Comparison of ENCODE assay signal across 8 mouse cellular contexts in genomic region chrX:10485664-10486211, GRCm38 (mm10). TPM values are rescaled to one million over a fixed set of nuclear protein-coding genes. Genes with fewer than 3 reads are reported as not detected.
DNase-seq lines count a peak whose midpoint lies in the region; ATAC-seq and TF ChIP-seq lines count a peak whose summit lies in the region.

No protein-coding gene starts in this region.

- no peaks in the 10 kb centered on the region; the same call in 1 of the 2 replicates for H3K4me1 ChIP-seq in lung, adult 2 months (ENCODE audit: control insufficient read depth, insufficient read depth, low read length)

- 18% methylated on average over 27 of the region's 27 CpGs for WGBS in lung, adult 2 months

- intact Hi-C loops in heart, postnatal 36 days (cut with DNase I), result loop anchor here (5.0 to 10.0 kb wide), 4 partner anchors 92 to 268 kb away; partner anchors contain the start of genes Mid1ip1 and Rpgr

- no peak for ATAC-seq in megakaryocyte-erythroid progenitor cell, adult 5-6 weeks (replicated peaks; ENCODE audit: low FRiP score, low TSS enrichment, poor library complexity, severe bottlenecking)

- H3K4me3 ChIP-seq in lung, adult 2 months (replicated peaks; ENCODE audit: extremely low read depth, low read depth, low read length), result peak overlapping the region; percentile 89

- DNase-seq in Muller cell, postnatal 12 days (ENCODE audit: inconsistent ontology term), result peak; percentile 65
- DNase-seq in cerebellum, adult 18-20 months, result peak; percentile 67 to 75
- peak; percentile 28 for DNase-seq in forelimb bud, embryonic 11.5 days (ENCODE audit: low read depth, low spot score)
- peak; percentile 28 to 44 for DNase-seq in heart, postnatal 36 days
- peak; percentile 71 for DNase-seq in layer of hippocampus, adult 9-11 months
- DNase-seq in lung, adult 2 months, result peak; percentile 17
- DNase-seq in retina, postnatal 1 day, result peak; percentile 80

- peak; percentile 60; the same call in 1 of the 2 replicates for TF ChIP-seq POLR2A in lung, adult 2 months (IDR thresholded peaks at IDR 0.05; ENCODE audit: borderline replicate concordance, extremely low read depth, low read depth, low read length)

- TF ChIP-seq CTCF in lung, adult 2 months (IDR thresholded peaks at IDR 0.05; ENCODE audit: insufficient read depth, low read length), result no peak

RNA-seq across cellular contexts. Expression of gene Tspan7, which starts 0.8 kb away (rescaled TPM):
- 100 to 1,000 TPM; 110 to 133 TPM for total RNA-seq in heart, postnatal 36 days (2021)
- polyA plus RNA-seq in lung, adult 2 months (2012; rRNA removed), result 635 and 712 TPM in 2 replicates
- not detected in 2 replicates for total RNA-seq in megakaryocyte-erythroid progenitor cell, adult 5-6 weeks (2014; fragmentation: Nextera tagmentation)
- not detected in 2 replicates for total RNA-seq in megakaryocyte-erythroid progenitor cell, adult 5-6 weeks (2017)

Comparison
In these comparisons a context has a peak if more than half of its experiments do, and no peak if none do; other contexts are left out.
1. DNase-seq: peak in every context shown above with its lines; median percentile 80 in retina, postnatal 1 day; 71 in cerebellum, adult 18-20 months; 71 in layer of hippocampus, adult 9-11 months; 65 in Muller cell, postnatal 12 days; 36 in heart, postnatal 36 days; 28 in forelimb bud, embryonic 11.5 days; 17 in lung, adult 2 months.
2. RNA of gene Tspan7, which starts 0.8 kb away (total RNA-seq): 110 to 133 TPM in heart, postnatal 36 days; not detected in megakaryocyte-erythroid progenitor cell, adult 5-6 weeks; every median in the first group is over 100 times any median in the second.